Mouse (Mus musculus) layer of hippocampus, adult 11-12 months (tissue): ENCODE measurements around the gene 2210016F16Rik.
"Not testable (repeated sequence)": the region's sequence is repeated elsewhere in the genome, so short reads cannot be mapped to it uniquely, and the experiment has no call there.

ENCODE experiments used
- DNase-seq: peaks from one replicate; pipeline ENCODE4 v3.0.0; 2022; ENCODE audit warnings: low spot score

Gene 2210016F16Rik

GRCm38 (mm10) chr13:58373153-58373470 is 11.9 kb downstream of the 2210016F16Rik start:
- no peak for DNase-seq

GRCm38 (mm10) chr13:58372278-58373152 is 12.5 kb downstream of the 2210016F16Rik start:
- DNase-seq, result no peak

GRCm38 (mm10) chr13:58368835-58369234 is 16.2 kb downstream of the 2210016F16Rik start:
- no peak for DNase-seq

- no peak for DNase-seq
Observed at GRCm38 (mm10) chr13:58367641-58368040, 17.4 kb downstream of the 2210016F16Rik start.

GRCm38 (mm10) chr13:58366373-58366772 is 18.7 kb downstream of the 2210016F16Rik start:
- no peak for DNase-seq

GRCm38 (mm10) chr13:58365179-58365578 is 19.8 kb downstream of the 2210016F16Rik start:
- DNase-seq, result not testable (repeated sequence)

- no peak for DNase-seq
Observed at GRCm38 (mm10) chr13:58364353-58365175, 20.5 kb downstream of the 2210016F16Rik start.

- no peak for DNase-seq
Observed at GRCm38 (mm10) chr13:58359304-58359653, 25.7 kb downstream of the 2210016F16Rik start.

GRCm38 (mm10) chr13:58358629-58359303 is 26.3 kb downstream of the 2210016F16Rik start, which contains the start of gene Kif27:
Kif27 (minus strand) TSS chr13:58359122.
- peak; percentile 57 for DNase-seq

GRCm38 (mm10) chr13:58352996-58353395 is 32.0 kb downstream of the 2210016F16Rik start:
- no peak for DNase-seq

- no peak for DNase-seq
Observed at GRCm38 (mm10) chr13:58350606-58351005, 34.4 kb downstream of the 2210016F16Rik start.

GRCm38 (mm10) chr13:58344505-58344904 is 40.5 kb downstream of the 2210016F16Rik start:
- DNase-seq, result peak; percentile 7

GRCm38 (mm10) chr13:58337456-58337855 is 47.6 kb downstream of the 2210016F16Rik start:
- no peak for DNase-seq

GRCm38 (mm10) chr13:58334116-58334515 is 50.9 kb downstream of the 2210016F16Rik start:
- DNase-seq, result peak; percentile 15
